5 mouse cellular contexts compared by ENCODE assay signal in genomic region chr6:103832808-103833207, GRCm38 (mm10).
"Had no signal": no experiment of that assay in that cellular context is flagged by ENCODE, and none has a peak within 500 bp of the region (broad histone marks: within the 10 kb centered on the region; RNA-seq: fewer than 3 reads in every experiment).

No protein-coding gene starts in this region.

- DNase-seq: liver, embryonic 13.5 days had no signal

- ATAC-seq: liver, embryonic 12.5 days; liver, postnatal 0 days; lung, postnatal 0 days; midbrain, embryonic 16.5 days had no signal
